Mouse (Mus musculus): ENCODE measurements at regions not wholly inside any gene's neighbourhood (a gene's known extent, or its start where the extent isn't known, plus 50 kb on each side); places are given as distances from the start of the nearest gene placed in this dataset.

DNA sequence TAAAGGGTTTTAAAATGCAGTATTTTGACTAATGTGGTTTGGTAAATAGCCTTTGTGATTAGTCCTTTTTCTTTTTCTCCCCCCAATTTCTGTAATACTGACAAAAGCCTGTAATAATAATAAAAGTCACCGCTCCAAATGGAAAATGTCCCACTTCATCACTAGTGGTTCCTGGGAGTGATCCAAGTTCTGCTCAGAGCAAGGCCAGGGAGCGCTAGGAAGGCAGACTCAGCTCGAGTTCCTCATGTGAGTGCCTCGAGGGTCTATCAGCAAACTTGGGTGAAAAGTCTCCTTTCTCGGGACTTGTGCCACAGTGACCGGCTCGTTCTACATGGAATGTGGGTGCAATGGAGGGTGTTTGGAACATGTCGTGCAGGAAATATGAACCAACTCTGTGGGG lies 363.4 kb upstream of the Nr2f2 start:
- no peak for TF ChIP-seq NANOG (IDR thresholded peaks at IDR 0.05; ENCODE audit: borderline replicate concordance, low read length)
- TF ChIP-seq CTCF (conservative IDR thresholded peaks at IDR 0.05; ENCODE audit: low read length) = no peak
- no peak for TF ChIP-seq POU5F1 (IDR thresholded peaks at IDR 0.05; ENCODE audit: borderline replicate concordance, low read length)
- Histone ChIP-seq H3K27me3 (ENCODE audit: insufficient read depth, low read length) (no peaks in the 10 kb centered on the region; the same call in none of the 2 replicates), H3K4me1 (replicated peaks; ENCODE audit: low read depth, low read length) (no peaks in the 10 kb centered on the region), H3K9me3 (ENCODE audit: low read length) (no peaks in the 10 kb centered on the region), H3K36me3 (ENCODE audit: insufficient read depth, low read length) (no peaks in the 10 kb centered on the region), H3K4me3 (replicated peaks; ENCODE audit: low read length) (no peak overlapping the region)

DNA sequence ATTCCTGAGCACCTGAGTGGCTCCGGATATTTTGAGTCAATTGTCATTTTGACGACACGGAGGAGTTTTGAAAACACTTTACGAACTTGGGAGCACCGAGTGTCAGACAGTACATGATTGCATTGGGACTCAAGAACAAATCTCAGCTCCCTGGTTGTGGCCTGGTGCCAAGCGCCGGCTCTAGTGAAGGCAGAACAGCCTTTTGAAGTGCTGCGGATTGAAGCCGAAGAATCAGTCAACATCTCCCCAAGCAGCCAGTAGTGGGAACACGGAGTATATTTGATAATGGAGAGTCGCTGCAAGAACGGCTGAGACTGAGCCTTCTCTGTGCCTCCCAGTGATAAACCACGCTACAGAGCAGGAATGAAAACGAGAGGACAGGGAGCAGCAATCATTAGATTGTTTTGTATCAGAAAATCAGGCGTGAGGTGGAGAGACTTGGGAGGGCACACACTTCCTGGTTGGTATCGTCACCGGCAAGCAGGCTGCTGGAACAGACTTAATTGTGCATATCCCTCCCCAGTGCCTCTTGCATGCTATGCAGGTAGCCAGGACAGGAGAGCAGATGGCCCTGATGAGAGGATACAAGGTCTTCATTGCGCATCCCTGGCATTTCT lies 351.7 kb upstream of the Nr2f2 start:
- TF ChIP-seq POU5F1 (IDR thresholded peaks at IDR 0.05; ENCODE audit: borderline replicate concordance, low read length) = no peak
- no peak for TF ChIP-seq CTCF (conservative IDR thresholded peaks at IDR 0.05; ENCODE audit: low read length)
- TF ChIP-seq NANOG (IDR thresholded peaks at IDR 0.05; ENCODE audit: borderline replicate concordance, low read length) = no peak
- no peaks in the 10 kb centered on the region for H3K36me3 ChIP-seq (ENCODE audit: insufficient read depth, low read length)
- H3K4me3 ChIP-seq (replicated peaks; ENCODE audit: low read length) = no peak overlapping the region
- no peaks in the 10 kb centered on the region; the same call in 1 of the 2 replicates for H3K4me1 ChIP-seq (replicated peaks; ENCODE audit: low read depth, low read length)
- no peaks in the 10 kb centered on the region for H3K9me3 ChIP-seq (ENCODE audit: low read length)
- H3K27me3 ChIP-seq (ENCODE audit: insufficient read depth, low read length) = no peaks in the 10 kb centered on the region

DNA sequence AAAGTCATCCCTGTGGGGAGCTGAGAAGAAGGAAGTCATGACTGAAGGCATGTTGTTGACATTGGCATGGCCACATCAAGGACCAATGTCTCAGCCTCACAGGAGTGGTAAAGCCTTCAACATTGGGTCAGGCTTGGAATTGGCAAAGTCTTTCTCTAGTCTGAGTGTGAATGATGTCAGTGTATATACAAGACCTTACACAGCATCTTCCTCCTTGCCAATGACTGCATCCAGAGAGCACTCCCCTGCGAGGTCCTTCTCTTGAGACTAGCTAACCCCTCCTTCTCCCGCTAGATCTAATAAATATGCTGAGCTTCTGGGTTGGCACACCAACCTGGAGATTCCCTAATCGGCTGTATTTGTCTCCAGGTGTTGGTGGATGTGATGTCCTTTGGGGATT lies 351.1 kb upstream of the Nr2f2 start:
- Histone ChIP-seq H3K27me3 (ENCODE audit: insufficient read depth, low read length) (no peaks in the 10 kb centered on the region), H3K4me1 (replicated peaks; ENCODE audit: low read depth, low read length) (no peaks in the 10 kb centered on the region; the same call in 1 of the 2 replicates), H3K36me3 (ENCODE audit: insufficient read depth, low read length) (no peaks in the 10 kb centered on the region), H3K9me3 (ENCODE audit: low read length) (no peaks in the 10 kb centered on the region), H3K4me3 (replicated peaks; ENCODE audit: low read length) (no peak overlapping the region)
- TF ChIP-seq CTCF (conservative IDR thresholded peaks at IDR 0.05; ENCODE audit: low read length) (no peak), POU5F1 (IDR thresholded peaks at IDR 0.05; ENCODE audit: borderline replicate concordance, low read length) (no peak), NANOG (IDR thresholded peaks at IDR 0.05; ENCODE audit: borderline replicate concordance, low read length) (no peak)

DNA sequence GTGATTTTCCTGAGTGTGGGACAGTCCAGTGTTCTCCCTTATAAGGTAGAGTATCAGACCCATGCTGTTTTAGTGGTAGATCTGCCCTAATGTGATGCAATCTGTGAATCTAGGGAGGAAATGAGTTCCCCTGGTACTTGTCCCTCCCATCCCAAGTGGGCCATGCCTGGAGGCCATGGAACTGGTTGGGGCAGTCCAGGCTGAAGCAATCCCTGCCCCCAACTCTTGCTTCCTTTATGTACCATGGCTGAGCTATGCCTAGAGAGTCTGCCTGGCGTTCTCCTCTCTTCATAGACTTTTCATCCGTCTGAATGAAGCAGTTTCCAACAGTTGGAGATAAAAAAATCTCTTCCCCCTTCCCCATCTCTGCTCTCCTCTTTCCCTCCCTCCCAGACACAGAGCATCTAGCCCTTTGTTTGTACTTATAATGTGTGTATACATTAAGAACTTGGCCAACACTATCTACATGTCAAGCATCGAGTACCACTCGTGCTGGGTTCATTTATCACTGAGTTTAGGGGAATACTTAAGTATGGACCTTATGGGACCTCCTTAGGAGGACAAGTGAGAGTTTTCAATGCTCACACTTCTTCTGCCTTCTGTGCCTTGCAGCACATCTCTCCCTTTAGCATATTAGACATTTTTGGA lies 350.4 kb upstream of the Nr2f2 start:
- H3K9me3 ChIP-seq (ENCODE audit: low read length) = no peaks in the 10 kb centered on the region
- no peaks in the 10 kb centered on the region; the same call in 1 of the 2 replicates for H3K4me1 ChIP-seq (replicated peaks; ENCODE audit: low read depth, low read length)
- no peak for TF ChIP-seq CTCF (conservative IDR thresholded peaks at IDR 0.05; ENCODE audit: low read length)
- TF ChIP-seq POU5F1 (IDR thresholded peaks at IDR 0.05; ENCODE audit: borderline replicate concordance, low read length) = no peak
- no peak for TF ChIP-seq NANOG (IDR thresholded peaks at IDR 0.05; ENCODE audit: borderline replicate concordance, low read length)
- H3K36me3 ChIP-seq (ENCODE audit: insufficient read depth, low read length) = no peaks in the 10 kb centered on the region
- no peak overlapping the region for H3K4me3 ChIP-seq (replicated peaks; ENCODE audit: low read length)
- no peaks in the 10 kb centered on the region for H3K27me3 ChIP-seq (ENCODE audit: insufficient read depth, low read length)

DNA sequence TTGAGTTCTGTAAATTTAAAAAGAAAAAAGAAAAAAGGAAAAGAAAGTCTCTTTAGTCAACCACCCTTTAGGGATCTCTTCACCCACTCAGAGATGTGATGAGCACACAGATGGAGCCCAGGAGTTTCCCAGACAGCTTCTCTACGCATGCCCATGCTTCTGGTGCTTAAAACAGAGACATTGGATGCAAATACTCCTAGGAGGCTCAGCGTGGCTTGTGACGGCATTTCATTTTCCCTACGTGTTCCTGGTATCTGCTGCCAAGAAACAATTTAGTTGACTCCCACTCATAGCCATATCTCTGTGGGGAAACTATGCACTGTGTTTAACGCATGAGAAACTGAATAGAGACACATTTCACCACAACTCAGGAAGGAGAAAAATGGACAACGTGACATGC lies 345.6 kb upstream of the Nr2f2 start:
- no peaks in the 10 kb centered on the region for H3K36me3 ChIP-seq (ENCODE audit: insufficient read depth, low read length)
- no peak overlapping the region for H3K4me3 ChIP-seq (replicated peaks; ENCODE audit: low read length)
- TF ChIP-seq CTCF (conservative IDR thresholded peaks at IDR 0.05; ENCODE audit: low read length) (no peak), POU5F1 (IDR thresholded peaks at IDR 0.05; ENCODE audit: borderline replicate concordance, low read length) (no peak), NANOG (IDR thresholded peaks at IDR 0.05; ENCODE audit: borderline replicate concordance, low read length) (no peak)
- no peaks in the 10 kb centered on the region for H3K9me3 ChIP-seq (ENCODE audit: low read length)
- H3K4me1 ChIP-seq (replicated peaks; ENCODE audit: low read depth, low read length) = no peaks in the 10 kb centered on the region; the same call in 1 of the 2 replicates
- H3K27me3 ChIP-seq (ENCODE audit: insufficient read depth, low read length) = no peaks in the 10 kb centered on the region

DNA sequence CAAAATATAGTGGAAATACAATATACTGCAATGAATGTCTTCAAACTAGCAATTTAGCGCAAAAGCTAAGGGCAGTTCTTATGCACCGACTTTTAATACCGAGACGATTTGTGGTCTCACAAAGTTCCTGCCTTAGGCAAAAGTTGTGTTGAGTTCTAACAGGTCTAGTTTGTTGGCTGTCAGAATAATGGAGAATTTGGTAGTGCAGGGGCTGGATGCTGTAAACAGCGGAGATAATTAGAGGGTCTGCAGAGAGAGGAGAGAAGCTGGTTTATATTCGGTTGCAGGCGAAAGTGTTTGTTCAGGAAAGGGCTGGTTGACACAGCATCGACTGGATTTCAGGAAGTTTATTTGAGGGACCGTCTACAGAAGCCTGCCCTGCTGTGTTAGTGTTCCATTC lies 339.7 kb upstream of the Nr2f2 start:
- H3K36me3 ChIP-seq (ENCODE audit: insufficient read depth, low read length) = no peaks in the 10 kb centered on the region
- no peaks in the 10 kb centered on the region for H3K27me3 ChIP-seq (ENCODE audit: insufficient read depth, low read length)
- no peaks in the 10 kb centered on the region for H3K4me1 ChIP-seq (replicated peaks; ENCODE audit: low read depth, low read length)
- H3K9me3 ChIP-seq (ENCODE audit: low read length) = no peaks in the 10 kb centered on the region
- no peak overlapping the region for H3K4me3 ChIP-seq (replicated peaks; ENCODE audit: low read length)
- TF ChIP-seq CTCF (conservative IDR thresholded peaks at IDR 0.05; ENCODE audit: low read length) (no peak), POU5F1 (IDR thresholded peaks at IDR 0.05; ENCODE audit: borderline replicate concordance, low read length) (no peak), NANOG (IDR thresholded peaks at IDR 0.05; ENCODE audit: borderline replicate concordance, low read length) (no peak)

DNA sequence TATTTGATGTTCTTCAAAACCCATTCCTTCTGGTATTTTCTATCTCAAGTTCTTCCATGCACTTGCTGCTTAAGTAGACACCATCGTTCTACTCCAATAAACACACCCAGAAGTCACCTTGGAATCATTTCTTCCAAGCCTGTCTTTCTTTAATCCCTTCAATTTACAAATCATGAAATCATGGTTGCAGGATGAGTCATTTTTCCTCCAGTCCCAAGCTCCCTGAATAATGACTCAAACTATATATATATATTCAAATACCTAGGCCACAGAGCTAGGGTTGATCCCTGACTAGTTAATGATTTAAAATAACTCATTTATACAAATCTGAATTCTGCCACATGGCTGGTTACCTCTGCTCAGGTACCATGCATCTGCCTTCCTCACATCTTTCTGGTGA lies 337.2 kb upstream of the Nr2f2 start:
- Histone ChIP-seq H3K27me3 (ENCODE audit: insufficient read depth, low read length) (no peaks in the 10 kb centered on the region), H3K4me1 (replicated peaks; ENCODE audit: low read depth, low read length) (no peaks in the 10 kb centered on the region), H3K9me3 (ENCODE audit: low read length) (no peaks in the 10 kb centered on the region), H3K4me3 (replicated peaks; ENCODE audit: low read length) (no peak overlapping the region), H3K36me3 (ENCODE audit: insufficient read depth, low read length) (no peaks in the 10 kb centered on the region)
- TF ChIP-seq NANOG (IDR thresholded peaks at IDR 0.05; ENCODE audit: borderline replicate concordance, low read length) (no peak), CTCF (conservative IDR thresholded peaks at IDR 0.05; ENCODE audit: low read length) (no peak), POU5F1 (IDR thresholded peaks at IDR 0.05; ENCODE audit: borderline replicate concordance, low read length) (no peak)

DNA sequence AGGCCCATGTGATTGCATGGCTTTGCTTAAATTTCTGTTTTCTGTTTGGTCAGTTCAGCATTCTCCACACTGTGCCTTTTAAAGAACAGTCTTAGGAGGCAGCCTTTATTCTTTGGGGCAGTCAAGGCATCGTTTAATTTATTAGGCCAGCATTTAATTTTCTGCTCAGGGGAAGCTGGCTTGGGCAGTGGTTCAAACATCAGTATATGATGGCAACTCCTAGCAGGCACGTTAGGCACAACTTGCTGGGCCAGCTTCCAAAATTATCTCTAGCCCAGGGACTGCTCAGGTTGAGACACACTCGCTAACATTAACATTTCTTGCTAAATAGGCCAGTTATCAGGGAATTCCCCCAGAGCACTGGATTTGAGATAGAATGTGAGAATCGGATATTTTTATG lies 333.9 kb upstream of the Nr2f2 start:
- no peaks in the 10 kb centered on the region for H3K27me3 ChIP-seq (ENCODE audit: insufficient read depth, low read length)
- TF ChIP-seq NANOG (IDR thresholded peaks at IDR 0.05; ENCODE audit: borderline replicate concordance, low read length) (no peak), CTCF (conservative IDR thresholded peaks at IDR 0.05; ENCODE audit: low read length) (no peak), POU5F1 (IDR thresholded peaks at IDR 0.05; ENCODE audit: borderline replicate concordance, low read length) (no peak)
- H3K36me3 ChIP-seq (ENCODE audit: insufficient read depth, low read length) = no peaks in the 10 kb centered on the region
- no peak overlapping the region for H3K4me3 ChIP-seq (replicated peaks; ENCODE audit: low read length)
- no peaks in the 10 kb centered on the region for H3K4me1 ChIP-seq (replicated peaks; ENCODE audit: low read depth, low read length)
- H3K9me3 ChIP-seq (ENCODE audit: low read length) = no peaks in the 10 kb centered on the region

Data from E14TG2a.4 (cell line).